Mouse (Mus musculus) small intestine, adult 2 months (tissue): ENCODE data around the gene Mid1ip1.

ENCODE experiments used
- CTCF ChIP-seq: fragments of 200-500 bp; IDR thresholded peaks from 2 replicates; pipeline ENCODE4 v1.5.1; 2012; ENCODE audit warnings: low read depth, mild to moderate bottlenecking, control low read depth, inconsistent platforms, low read length, moderate library complexity, mixed read lengths; ENCODE audit not compliant: insufficient replicate concordance, insufficient read length; ENCODE audit errors: extremely low read depth
- POLR2A ChIP-seq: fragments of 200-500 bp; IDR thresholded peaks from 2 replicates; pipeline ENCODE4 v1.6.1; 2012; ENCODE audit warnings: low read depth, mild to moderate bottlenecking, control low read depth, inconsistent platforms, low read length, moderate library complexity

- TF ChIP-seq CTCF: no peak
- no peak for TF ChIP-seq POLR2A
These were observed 48.7 kb downstream of the Mid1ip1 start for GRCm38 (mm10) chrX:10763476-10764016.
